10 mouse cellular contexts compared by ENCODE assay signal in the genomic region with DNA sequence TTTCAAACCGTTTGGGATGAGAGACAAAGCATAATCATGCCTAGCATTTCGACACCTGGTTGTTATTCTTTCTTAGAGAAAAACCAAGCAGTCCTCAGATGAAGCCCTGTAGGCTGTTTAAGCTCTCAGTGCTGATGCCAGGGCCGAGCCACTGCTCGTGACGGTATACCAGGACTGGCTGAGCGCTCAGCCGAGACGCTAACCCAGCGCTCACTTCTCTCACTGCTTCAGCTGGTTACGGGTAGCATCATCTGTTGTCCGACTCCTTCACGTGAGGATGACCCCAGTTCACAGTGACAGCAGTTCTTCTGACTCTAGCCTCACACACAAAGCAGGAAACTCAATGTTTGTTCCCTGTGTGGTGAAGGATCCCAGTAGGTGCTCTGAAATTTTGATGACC. TPM values are rescaled to one million over a fixed set of nuclear protein-coding genes. Genes with fewer than 3 reads are reported as not detected.
DNase-seq lines count a peak whose midpoint lies in the region; ATAC-seq lines count a peak whose summit lies in the region.
"Had no signal": no experiment of that assay in that cellular context is flagged by ENCODE, and none has a peak within 500 bp of the region (broad histone marks: within the 10 kb centered on the region; RNA-seq: fewer than 3 reads in every experiment).

No protein-coding gene starts in this region.

- H3K4me2 ChIP-seq in kidney, embryonic 15.5 days: peak overlapping the region; percentile 20; the same call in 1 of the 2 replicates
- no peak overlapping the region; the same call in 1 of the 2 replicates for H3K4me2 ChIP-seq in limb, embryonic 15.5 days
- no peak overlapping the region for H3K4me2 ChIP-seq in forebrain, embryonic 14.5 days (ENCODE audit: low read length)
- H3K4me2 ChIP-seq: midbrain, embryonic 11.5 days had no signal

- DNase-seq in frontal cortex, postnatal 36 days (ENCODE audit: low spot score in 2 of 2): no peak
- no peak for DNase-seq in kidney, postnatal 14 days
- DNase-seq in B cell, adult 2 months: peak; percentile 36 to 37
- no peak for DNase-seq in forebrain, embryonic 14.5 days (ENCODE audit: low spot score)
- no peak for DNase-seq in adrenal gland, adult 8-10 months

- H3K9ac ChIP-seq in kidney, embryonic 15.5 days: no peak overlapping the region
- H3K9ac ChIP-seq in limb, embryonic 15.5 days: no peak overlapping the region
- H3K9ac ChIP-seq in forebrain, embryonic 14.5 days (ENCODE audit: low read length): no peak overlapping the region

- no peaks in the 10 kb centered on the region for H3K9me3 ChIP-seq in kidney, embryonic 15.5 days (replicated peaks)
- H3K9me3 ChIP-seq in limb, embryonic 15.5 days: no peaks in the 10 kb centered on the region
- H3K9me3 ChIP-seq in forebrain, embryonic 14.5 days (replicated peaks; ENCODE audit: control insufficient read depth, low read length): no peaks in the 10 kb centered on the region

- ATAC-seq in frontal cortex, adult (ENCODE audit: low TSS enrichment): peak; percentile 71; the same call in 1 of the 2 replicates
- peak; percentile 59 for ATAC-seq in kidney, embryonic 15.5 days (replicated peaks; ENCODE audit: low FRiP score)
- ATAC-seq in limb, embryonic 15.5 days (ENCODE audit: insufficient number of reproducible peaks, low FRiP score, low TSS enrichment, low read depth): no peak
- ATAC-seq in forebrain, embryonic 14.5 days: no peak

- peaks cover 54% of the 10 kb centered on the region for H3K4me1 ChIP-seq in kidney, embryonic 15.5 days
- H3K4me1 ChIP-seq in limb, embryonic 15.5 days: peaks cover 17% of the 10 kb centered on the region
- no peaks in the 10 kb centered on the region for H3K4me1 ChIP-seq in forebrain, embryonic 14.5 days (ENCODE audit: control insufficient read depth, insufficient read depth, low read length)

- peaks cover 26% of the 10 kb centered on the region for H3K36me3 ChIP-seq in kidney, embryonic 15.5 days
- H3K36me3 ChIP-seq in limb, embryonic 15.5 days: peaks cover 26% of the 10 kb centered on the region
- peaks cover 33% of the 10 kb centered on the region for H3K36me3 ChIP-seq in forebrain, embryonic 14.5 days (ENCODE audit: control insufficient read depth, insufficient read depth, low read length)

- no peak overlapping the region for H3K4me3 ChIP-seq in kidney, embryonic 15.5 days (replicated peaks)
- no peak overlapping the region for H3K4me3 ChIP-seq in limb, embryonic 15.5 days
- no peak overlapping the region for H3K4me3 ChIP-seq in forebrain, embryonic 14.5 days (ENCODE audit: low read depth, low read length)
- H3K4me3 ChIP-seq: left cerebral cortex, adult 2 months had no signal

- no peaks in the 10 kb centered on the region for H3K27me3 ChIP-seq in kidney, embryonic 15.5 days
- H3K27me3 ChIP-seq in limb, embryonic 15.5 days: no peaks in the 10 kb centered on the region
- H3K27me3 ChIP-seq in forebrain, embryonic 14.5 days (replicated peaks; ENCODE audit: control insufficient read depth, insufficient read depth, low read length): no peaks in the 10 kb centered on the region

- H3K27ac ChIP-seq in kidney, embryonic 15.5 days: peak overlapping the region; percentile 59
- H3K27ac ChIP-seq in limb, embryonic 15.5 days: peak overlapping the region; percentile 70
- no peak overlapping the region for H3K27ac ChIP-seq in forebrain, embryonic 14.5 days (ENCODE audit: low read depth, low read length)

- WGBS in kidney, embryonic 15.5 days: 53% methylated on average over 12 of the region's 12 CpGs
- WGBS in limb, embryonic 15.5 days: 78% methylated on average over 12 of the region's 12 CpGs
- 88% methylated on average over 12 of the region's 12 CpGs for WGBS in forebrain, embryonic 14.5 days

RNA-seq across cellular contexts. Expression of gene Twsg1, which starts 10.8 kb away (rescaled TPM):
- 115 and 118 TPM in 2 replicates for polyA plus RNA-seq in kidney, embryonic 15.5 days (2015; fragmentation: Nextera tagmentation; extraction: Ambion mirVana)
- polyA plus RNA-seq in limb, embryonic 15.5 days (2015; fragmentation: Nextera tagmentation; extraction: Ambion mirVana): 136 and 150 TPM in 2 replicates
- 81.4 and 83.1 TPM in 2 replicates for polyA plus RNA-seq in forebrain, embryonic 14.5 days (2014; fragmentation: Nextera tagmentation; extraction: Ambion mirVana)
- total RNA-seq in adrenal gland, adult 8-10 months (2022): 100 to 1,000 TPM; 107 to 156 (median 129) TPM

RNA-seq across cellular contexts. Expression of gene Ralbp1, which starts 54.6 kb away (rescaled TPM):
- polyA plus RNA-seq in kidney, embryonic 15.5 days (2015; fragmentation: Nextera tagmentation; extraction: Ambion mirVana): 66.0 and 70.2 TPM in 2 replicates
- 179 and 182 TPM in 2 replicates for polyA plus RNA-seq in limb, embryonic 15.5 days (2015; fragmentation: Nextera tagmentation; extraction: Ambion mirVana)
- polyA plus RNA-seq in forebrain, embryonic 14.5 days (2014; fragmentation: Nextera tagmentation; extraction: Ambion mirVana): 42.9 and 50.2 TPM in 2 replicates
- 10 to 100 TPM; 59.3 to 64.9 (median 62.6) TPM for total RNA-seq in adrenal gland, adult 8-10 months (2022)

Comparison
In these comparisons a context has a peak if more than half of its experiments do, and no peak if none do; other contexts are left out.
1. ATAC-seq: peak in frontal cortex, adult (single experiment) and kidney, embryonic 15.5 days (single experiment); none in limb, embryonic 15.5 days (single experiment) and forebrain, embryonic 14.5 days (single experiment).
2. DNase-seq: peak in B cell, adult 2 months (2 of 2); none in frontal cortex, postnatal 36 days (0 of 2), kidney, postnatal 14 days (single experiment), forebrain, embryonic 14.5 days (single experiment) and adrenal gland, adult 8-10 months (single experiment).